Mouse (Mus musculus) heart, postnatal 0 days (tissue): ENCODE results near the gene Cdkn2d. TPM values are rescaled to one million over a fixed set of nuclear protein-coding genes. Genes with fewer than 3 reads are reported as not detected.

Experiments used
- ATAC-seq: fragments of 200-750 bp; cut with Nextera tagmentation; 2 replicates; pipeline ENCODE4 v1.8.0; 2017; ENCODE audit warnings: low read depth, moderate number of reproducible peaks, moderate library complexity; ENCODE audit not compliant: insufficient read depth
- DNase-seq: peaks from one replicate; pipeline ENCODE4 v3.0.0-alpha.2; 2016; ENCODE audit warnings: low spot score
- H3K27ac ChIP-seq: fragments of 300-500 bp; sonication (generic); 2 replicates; pipeline ENCODE4 v1.5.1; 2014; ENCODE audit warnings: low read depth, mild to moderate bottlenecking
- H3K27me3 ChIP-seq: fragments of 300-500 bp; sonication (generic); 2 replicates; pipeline ENCODE4 v1.6.1; 2014; ENCODE audit warnings: low read length, mixed read lengths; ENCODE audit not compliant: control insufficient read depth, insufficient read depth
- H3K36me3 ChIP-seq: fragments of 300-500 bp; sonication (generic); replicated peaks from 2 replicates; pipeline ENCODE4 v1.6.1; 2014; ENCODE audit warnings: low read length, mixed read lengths; ENCODE audit not compliant: control insufficient read depth, insufficient read depth
- H3K4me1 ChIP-seq: fragments of 300-500 bp; sonication (generic); 2 replicates; pipeline ENCODE4 v1.6.1; 2014; ENCODE audit warnings: antibody characterized with exemption; ENCODE audit not compliant: control insufficient read depth, insufficient read depth
- H3K4me2 ChIP-seq: fragments of 300-500 bp; sonication (generic); 2 replicates; pipeline ENCODE4 v1.6.1; 2014; ENCODE audit warnings: low read depth, mild to moderate bottlenecking, low read length, moderate library complexity
- H3K4me3 ChIP-seq: fragments of 300-500 bp; sonication (generic); 2 replicates; pipeline ENCODE4 v1.5.1; 2014; ENCODE audit warnings: low read depth, low read length
- H3K9ac ChIP-seq: fragments of 300-500 bp; sonication (generic); replicated peaks from 2 replicates; pipeline ENCODE4 v1.6.1; 2014; ENCODE audit warnings: low read depth, low read length, mixed read lengths
- H3K9me3 ChIP-seq: fragments of 300-500 bp; sonication (generic); replicated peaks from 2 replicates; pipeline ENCODE4 v1.6.1; 2016; ENCODE audit warnings: low read length; ENCODE audit not compliant: control insufficient read depth
- CTCF ChIP-seq: IDR thresholded peaks from 2 replicates; pipeline ENCODE4 v1.5.1; 2016; ENCODE audit warnings: antibody characterized with exemption, control low read depth, low read depth
- EP300 ChIP-seq: IDR thresholded peaks from 2 replicates; pipeline ENCODE4 v1.6.1; 2016; ENCODE audit warnings: antibody characterized with exemption, low read depth
- WGBS: fragments of 180-500 bp; shearing (Covaris S2); extraction: QIAGEN DNeasy Blood & Tissue Kit; methylation state at CpG from one replicate; pipeline ENCODE4 v1.1.7; 2014; 5-methylcytosine and 5-hydroxymethylcytosine counted together
- polyA plus RNA-seq: library from polyadenylated mRNA; unstranded; fragments of >200 nt; fragmentation: Nextera tagmentation; extraction: Ambion mirVana; gene quantifications from 2 replicates; pipeline ENCODE4 v1.2.1, GENCODE M21; 2015
- total RNA-seq: library from RNA; depleted of rRNA; stranded (reverse); fragments of >200 nt; gene quantifications from 2 replicates; pipeline ENCODE4 v1.2.3, GENCODE M21; 2014; ENCODE audit warnings: low replicate concordance

Cdkn2d gene
- total and polyA plus RNA-seq, 2 experiments from 2014 or later, result 65.8 to 67.4 TPM

- Histone ChIP-seq H3K27ac (no peak overlapping the region), H3K27me3 (peaks cover 85% of the 10 kb centered on the region), H3K9me3 (no peaks in the 10 kb centered on the region), H3K4me2 (no peak overlapping the region), H3K4me3 (no peak overlapping the region), H3K36me3 (no peaks in the 10 kb centered on the region), H3K9ac (no peak overlapping the region), H3K4me1 (peaks cover 13% of the 10 kb centered on the region)
- ATAC-seq (no peak), DNase-seq (no peak)
- WGBS, result 81% methylated on average over 1 of the region's 1 CpGs
- TF ChIP-seq EP300, result no peak
- no peak for TF ChIP-seq CTCF
These were observed 44.9 kb downstream of the Cdkn2d start for GRCm38 (mm10) chr9:21246342-21246741.

GRCm38 (mm10) chr9:21245113-21245487 is 46.1 kb downstream of the Cdkn2d start:
- TF ChIP-seq CTCF (no peak), EP300 (no peak)
- H3K4me1 ChIP-seq, result peaks cover 13% of the 10 kb centered on the region
- WGBS, result 3% methylated on average over 16 of the region's 16 CpGs
- H3K9ac ChIP-seq, result peak overlapping the region; percentile 32
- H3K36me3 ChIP-seq, result no peaks in the 10 kb centered on the region
- no peak for DNase-seq
- H3K4me3 ChIP-seq, result peak overlapping the region; percentile 49
- ATAC-seq, result no peak
- no peak overlapping the region for H3K27ac ChIP-seq
- peaks cover 72% of the 10 kb centered on the region for H3K27me3 ChIP-seq
- H3K9me3 ChIP-seq, result no peaks in the 10 kb centered on the region
- peak overlapping the region; percentile 73 for H3K4me2 ChIP-seq

- peaks cover 13% of the 10 kb centered on the region for H3K4me1 ChIP-seq
- peak overlapping the region; percentile 73 for H3K4me2 ChIP-seq
- 0 out of 2 replicates have a peak, but pooled peaks have one; percentile 7 for TF ChIP-seq CTCF
- TF ChIP-seq EP300, result no peak
- under 1% methylated on average over 72 of the region's 72 CpGs for WGBS
- peak overlapping the region; percentile 49 for H3K4me3 ChIP-seq
- H3K9ac ChIP-seq, result peak overlapping the region; percentile 32
- ATAC-seq (0 out of 2 replicates have a peak, but pooled peaks have one; percentile 7), DNase-seq (no peak)
- no peaks in the 10 kb centered on the region for H3K36me3 ChIP-seq
- no peak overlapping the region for H3K27ac ChIP-seq
- no peaks in the 10 kb centered on the region for H3K9me3 ChIP-seq
- peaks cover 67% of the 10 kb centered on the region for H3K27me3 ChIP-seq
These were observed 46.6 kb downstream of the Cdkn2d start for GRCm38 (mm10) chr9:21244428-21245112.

GRCm38 (mm10) chr9:21243826-21244427 is 47.3 kb downstream of the Cdkn2d start:
- Histone ChIP-seq H3K4me3 (peak overlapping the region; percentile 49), H3K4me2 (peak overlapping the region; percentile 73), H3K27me3 (peaks cover 60% of the 10 kb centered on the region), H3K27ac (no peak overlapping the region), H3K4me1 (peaks cover 13% of the 10 kb centered on the region), H3K9me3 (no peaks in the 10 kb centered on the region), H3K36me3 (no peaks in the 10 kb centered on the region), H3K9ac (peak overlapping the region; percentile 32; the same call in 1 of the 2 replicates)
- TF ChIP-seq CTCF, result no peak
- 0 out of 2 replicates have a peak, but pooled peaks have one; percentile 2 for ATAC-seq
- 6% methylated on average over 42 of the region's 42 CpGs for WGBS
- no peak for DNase-seq

- Histone ChIP-seq H3K27ac (no peak overlapping the region), H3K4me2 (no peak overlapping the region), H3K9ac (no peak overlapping the region), H3K9me3 (no peaks in the 10 kb centered on the region), H3K27me3 (peaks cover 39% of the 10 kb centered on the region), H3K4me1 (peaks cover 22% of the 10 kb centered on the region), H3K4me3 (no peak overlapping the region), H3K36me3 (0 out of 2 replicates have a peak, but pooled peaks cover 4% of the 10 kb centered on the region)
- TF ChIP-seq CTCF, result peak; percentile 98
- no peak for TF ChIP-seq EP300
- DNase-seq, result peak; percentile 85
- WGBS, result 8% methylated on average over 11 of the region's 11 CpGs
- ATAC-seq, result no peak
These were observed 49.9 kb downstream of the Cdkn2d start for GRCm38 (mm10) chr9:21241343-21241742.
